Mouse (Mus musculus): ENCODE results near the gene Pml.
A peak's percentile ranks its signal among the peaks of the same experiment; 100 is the strongest.

The Pml gene

DNA sequence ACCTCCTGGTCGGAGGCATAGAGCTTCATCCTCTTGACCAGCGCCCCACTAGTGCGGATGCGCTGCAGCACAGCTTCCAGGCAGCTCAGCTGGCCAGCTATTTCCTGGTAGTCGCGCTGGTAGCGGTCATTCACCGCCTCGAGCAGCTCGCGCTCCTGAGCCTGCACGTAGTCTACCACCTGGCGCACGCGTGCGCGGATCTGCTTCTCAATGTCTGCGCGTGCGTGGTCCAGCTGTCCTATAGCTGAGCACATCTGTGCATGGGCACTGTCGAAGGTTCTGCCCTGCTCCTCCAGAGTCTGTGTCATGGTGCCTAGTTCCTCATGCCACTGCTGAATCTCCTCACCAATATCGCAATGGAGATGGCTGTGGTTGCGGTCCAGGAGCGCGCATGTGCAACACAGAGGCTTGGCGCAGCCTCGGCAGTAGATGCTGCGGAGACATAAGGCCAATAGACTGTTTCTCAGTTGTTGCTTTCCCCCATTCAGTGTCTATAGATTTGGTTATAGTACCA lies 15.0 kb downstream of the Pml start:
- DNase-seq (ENCODE audit: low read depth, low spot score) = no peak

DNA sequence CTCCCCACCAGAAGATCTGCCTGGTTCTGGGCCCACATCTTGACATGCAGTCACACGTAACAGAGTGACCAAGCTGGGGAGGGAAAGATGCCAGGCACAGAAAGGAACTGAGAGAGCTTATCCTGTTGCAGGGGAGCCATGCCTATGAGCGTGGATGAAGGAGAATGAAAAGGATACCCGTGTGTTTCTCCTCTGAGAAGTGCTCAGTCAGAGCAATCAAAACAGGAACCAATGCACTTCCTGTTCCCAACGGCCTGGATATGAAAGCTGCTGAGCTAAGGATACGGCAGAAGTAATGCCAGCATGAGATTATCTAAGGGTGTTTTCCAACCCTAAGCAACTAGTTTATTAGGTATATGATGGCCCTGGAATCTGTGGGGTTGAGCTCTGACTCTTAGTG lies 17.2 kb downstream of the Pml start:
- DNase-seq (ENCODE audit: low read depth, low spot score) = no peak

DNA sequence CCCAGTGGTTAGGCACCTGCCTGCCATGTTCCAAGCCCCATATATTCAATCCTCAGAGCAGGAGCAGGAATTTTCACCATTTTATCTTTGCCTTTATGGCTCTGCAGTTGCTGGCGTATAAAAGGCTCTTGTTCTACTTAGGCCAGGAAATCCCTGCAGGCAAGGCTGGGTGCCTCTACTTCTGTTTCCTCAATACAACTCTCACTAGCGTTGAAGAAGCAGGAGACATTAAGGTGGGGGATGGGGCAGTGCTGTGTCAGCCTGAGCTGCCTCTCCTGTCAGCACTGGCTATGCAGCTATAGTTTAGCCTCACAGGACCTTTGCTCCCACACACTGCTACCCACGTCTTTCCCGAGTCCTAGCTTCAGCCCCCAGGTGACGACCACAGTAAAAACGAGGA lies 17.8 kb downstream of the Pml start:
- no peak for DNase-seq (ENCODE audit: low read depth, low spot score)

GRCm38 (mm10) chr9:58228777-58229466 lies 20.7 kb downstream of the Pml start:
- no peak for DNase-seq (ENCODE audit: low read depth, low spot score)

GRCm38 (mm10) chr9:58225915-58226913 lies 23.4 kb downstream of the Pml start:
- DNase-seq (ENCODE audit: low read depth, low spot score) = no peak

GRCm38 (mm10) chr9:58224356-58224755 lies 25.2 kb downstream of the Pml start:
- DNase-seq (ENCODE audit: low read depth, low spot score) = no peak

GRCm38 (mm10) chr9:58220218-58220903 lies 29.2 kb downstream of the Pml start:
- no peak for DNase-seq (ENCODE audit: low read depth, low spot score)

DNA sequence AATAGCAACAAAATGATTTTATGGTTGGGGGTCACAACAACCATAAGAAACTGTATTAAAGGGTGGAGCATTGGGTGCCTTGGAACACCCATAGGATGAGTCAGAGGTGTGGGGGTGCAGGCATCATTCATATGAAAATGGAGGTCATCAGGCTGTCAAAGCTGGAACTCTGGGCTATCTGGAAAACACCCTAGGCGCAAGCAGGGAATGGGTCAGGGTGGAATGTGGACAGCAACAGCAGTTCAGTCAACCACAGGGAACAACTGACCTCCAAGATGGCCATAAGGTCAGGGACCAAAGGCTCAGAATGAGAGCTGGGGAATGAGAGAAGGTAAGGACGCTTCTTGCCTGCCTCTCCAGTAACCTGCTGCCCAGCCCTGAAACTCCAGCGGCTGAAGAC lies 31.0 kb downstream of the Pml start:
- no peak for DNase-seq (ENCODE audit: low read depth, low spot score)

- DNase-seq (ENCODE audit: low read depth, low spot score) = no peak
Measured at GRCm38 (mm10) chr9:58216402-58216801, 33.2 kb downstream of the Pml start.

DNA sequence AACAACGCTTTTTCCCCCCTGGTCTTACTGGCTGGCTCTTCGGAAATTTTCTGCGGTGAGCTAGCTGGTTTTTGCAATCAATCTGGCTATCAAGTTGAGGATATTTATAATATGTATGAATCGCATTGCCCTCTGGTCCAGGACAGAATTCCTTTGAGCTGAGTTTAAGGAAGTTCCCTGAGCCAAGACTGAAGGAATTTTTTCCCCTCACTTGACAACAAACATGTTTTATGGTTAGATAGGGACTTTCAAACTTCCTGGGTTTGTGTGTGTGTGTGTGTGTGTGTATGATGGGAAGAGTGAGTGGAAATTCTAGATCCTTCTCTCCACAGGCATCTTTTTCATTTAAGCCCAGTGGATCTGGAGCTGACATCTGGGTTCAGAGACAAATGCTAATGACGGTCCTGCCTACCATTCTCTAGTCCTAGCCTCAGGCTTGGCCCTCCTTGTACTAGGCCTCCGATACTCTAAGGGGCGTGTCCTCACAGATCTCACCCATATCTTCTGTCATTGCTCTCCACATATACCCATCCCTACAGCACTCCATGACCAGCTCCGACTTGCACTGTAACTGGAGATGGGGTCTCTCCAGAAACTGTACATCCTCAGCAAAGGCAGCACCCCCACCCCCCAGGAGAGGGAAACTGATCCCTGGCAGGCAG lies 34.9 kb downstream of the Pml start:
- DNase-seq (ENCODE audit: low read depth, low spot score) = no peak

- no peak for DNase-seq (ENCODE audit: low read depth, low spot score)
Measured at GRCm38 (mm10) chr9:58213865-58214264, 35.7 kb downstream of the Pml start.

- DNase-seq (ENCODE audit: low read depth, low spot score) = no peak
Measured at GRCm38 (mm10) chr9:58213377-58213776, 36.2 kb downstream of the Pml start.

DNA sequence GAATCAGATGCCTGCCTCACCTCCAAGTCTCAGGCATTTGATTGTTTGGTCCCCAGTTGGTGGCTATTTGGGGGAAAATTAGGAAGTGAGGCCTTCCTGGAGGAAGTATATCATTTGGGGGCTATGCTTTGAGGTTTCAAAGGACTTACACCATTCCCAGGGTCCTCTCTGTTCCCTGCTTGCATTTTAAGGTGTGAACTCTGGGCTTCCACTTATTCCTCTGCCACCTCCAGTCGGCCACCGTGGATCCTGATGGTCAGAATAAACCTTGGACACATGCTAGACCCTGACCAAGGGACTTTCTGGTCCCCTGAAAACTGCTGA lies 39.3 kb downstream of the Pml start:
- no peak for DNase-seq (ENCODE audit: low read depth, low spot score)

DNA sequence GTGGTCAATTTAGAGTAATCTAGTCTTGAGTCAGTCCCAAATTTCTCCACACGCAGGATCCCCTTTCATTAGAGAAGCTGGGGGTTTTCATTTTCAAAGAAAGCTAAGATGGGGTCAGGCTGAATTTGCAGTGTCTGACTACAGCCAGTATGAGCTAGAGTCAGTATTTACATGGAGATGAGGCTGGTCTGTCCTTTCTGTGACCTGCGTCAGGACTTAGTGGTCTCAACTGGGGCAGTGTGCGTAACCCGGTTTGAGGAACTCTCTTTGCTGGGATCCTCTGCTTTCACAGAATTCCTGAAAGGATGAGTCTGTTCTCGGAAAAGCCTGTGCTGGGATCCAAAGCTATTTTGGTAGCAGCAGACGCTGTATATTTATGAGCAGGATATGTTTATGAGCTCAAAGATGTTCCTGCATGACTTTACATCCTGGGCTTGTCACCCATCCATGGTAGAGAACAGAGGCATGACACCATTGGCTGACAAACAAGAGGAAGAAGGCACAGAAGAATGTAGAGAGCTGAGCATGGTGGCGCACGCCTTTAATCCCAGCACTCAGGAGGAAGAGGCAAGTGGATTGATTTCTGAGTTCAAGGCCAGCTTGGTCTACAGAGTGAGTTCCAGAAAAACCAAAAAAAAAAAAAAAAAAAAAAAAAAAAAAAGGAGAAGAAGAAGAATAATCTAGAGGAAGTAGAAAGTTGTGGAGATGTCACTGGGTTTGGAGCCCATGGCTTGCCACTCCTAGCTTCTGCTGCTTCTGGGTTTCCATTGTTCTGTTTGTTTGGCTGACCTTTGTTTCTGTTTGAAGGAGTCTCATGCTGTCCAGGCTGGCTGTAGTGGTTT lies 39.9 kb downstream of the Pml start:
- no peak for DNase-seq (ENCODE audit: low read depth, low spot score)

DNA sequence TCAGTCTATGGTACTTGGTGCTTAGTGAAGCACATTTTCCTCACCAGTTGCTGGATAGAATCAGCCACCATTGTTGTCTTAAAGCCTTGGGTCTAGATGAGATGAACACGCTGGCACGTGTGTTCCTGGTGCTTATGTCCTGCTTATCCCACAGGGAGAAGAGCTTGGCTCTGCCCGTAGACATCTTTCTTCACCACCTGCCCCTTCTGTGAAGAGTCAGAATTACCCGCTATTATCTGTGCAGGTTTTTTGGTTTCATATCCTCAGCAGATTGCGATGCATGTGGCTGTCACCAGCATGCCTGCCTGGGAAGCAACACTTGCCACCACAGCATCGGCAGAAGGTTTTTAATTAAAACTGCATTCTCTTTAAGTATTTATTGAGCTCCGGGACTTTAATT lies 43.6 kb downstream of the Pml start:
- no peak for DNase-seq (ENCODE audit: low read depth, low spot score)

- peak; percentile 70 for DNase-seq (ENCODE audit: low read depth, low spot score)
Measured at GRCm38 (mm10) chr9:58204448-58205000, 45.1 kb downstream of the Pml start.

DNA sequence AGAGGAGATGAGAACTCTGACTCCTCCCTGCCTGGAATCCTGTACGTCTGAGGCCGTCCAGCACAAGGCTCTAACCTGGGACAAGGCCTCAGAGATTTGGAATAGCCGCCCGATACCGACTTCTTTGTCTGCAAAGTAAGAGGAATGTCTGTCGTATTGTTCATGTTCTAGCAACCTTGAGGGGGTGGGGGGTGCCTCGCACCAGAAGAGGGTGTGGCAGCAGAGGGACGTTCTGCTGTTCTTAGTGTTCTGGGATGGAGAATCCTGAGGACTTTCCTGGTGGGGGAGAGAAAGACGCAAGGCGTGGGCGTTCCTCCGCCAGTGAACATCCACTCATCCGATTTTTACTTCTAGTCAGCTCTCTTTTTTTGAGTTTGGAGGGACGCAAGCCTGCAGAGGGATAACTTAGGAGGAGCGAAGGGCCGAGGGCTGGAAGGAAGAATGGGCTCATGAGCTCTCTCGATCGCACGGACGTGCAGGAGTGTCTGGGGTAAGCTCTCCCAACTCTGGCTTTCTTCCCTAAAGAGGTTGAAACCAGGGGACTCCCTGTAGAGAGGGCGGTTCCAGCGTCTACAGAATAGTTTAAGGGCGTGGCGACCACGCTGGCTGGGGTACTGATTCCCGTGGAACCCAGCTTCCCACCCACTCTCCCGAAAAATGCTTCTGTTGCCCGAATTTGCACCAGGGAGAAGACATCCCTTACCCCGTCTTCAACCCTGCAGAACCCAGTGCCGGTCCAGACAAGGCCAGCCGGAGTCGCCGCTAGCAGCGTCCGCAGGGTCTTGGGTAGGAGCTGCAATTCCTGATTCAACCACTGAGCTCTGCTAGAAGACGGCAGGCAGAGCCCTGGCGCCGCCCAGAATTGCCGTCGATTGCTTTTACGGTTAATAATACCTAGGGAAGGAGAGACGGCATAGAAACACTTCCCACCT lies 45.8 kb downstream of the Pml start, which contains the start of the genes Islr and Islr2:
Islr (minus strand) TSS at position 791 of the 932 bp plus-strand sequence.
Islr2 (minus strand) TSS at position 804 of the 932 bp plus-strand sequence.
- DNase-seq (ENCODE audit: low read depth, low spot score) = no peak

DNA sequence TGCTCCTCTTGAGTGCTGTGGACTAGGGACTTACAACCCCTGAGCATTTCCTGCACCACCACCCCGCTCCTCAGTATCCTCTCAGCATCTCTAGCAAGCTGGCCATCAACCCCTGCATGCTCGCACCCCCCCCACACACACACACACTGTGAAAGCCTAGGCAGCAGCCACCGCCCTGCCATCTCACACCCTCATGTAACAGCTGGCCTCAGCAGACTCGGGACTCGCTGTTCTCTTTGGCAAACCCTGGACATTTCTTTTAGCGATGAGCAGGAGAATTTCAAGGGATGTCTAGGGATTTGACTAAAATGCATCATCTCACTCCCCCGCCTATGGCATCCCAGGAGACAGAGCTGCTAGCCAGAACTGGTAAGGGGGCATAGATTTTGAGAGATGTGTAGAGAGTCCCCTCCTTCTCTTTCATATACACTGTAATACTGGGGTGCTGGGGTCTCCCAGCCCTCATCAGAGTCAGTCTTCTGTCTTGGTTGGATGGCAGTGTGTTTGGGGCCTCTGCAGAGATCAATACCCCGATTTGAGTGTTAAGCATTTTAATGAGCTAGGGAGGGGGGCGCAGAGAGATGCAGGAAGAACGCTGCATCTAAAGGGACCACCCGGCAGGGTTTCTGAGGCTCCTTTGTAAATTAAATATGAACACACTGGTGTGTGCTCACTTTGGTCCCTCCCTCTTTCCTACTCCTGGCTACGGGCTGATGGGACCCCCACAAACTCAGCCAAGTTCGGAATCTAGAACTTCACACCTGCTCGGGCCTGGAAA lies 46.7 kb downstream of the Pml start:
- no peak for DNase-seq (ENCODE audit: low read depth, low spot score)
